Mouse (Mus musculus) neural tube, postnatal 0 days (tissue): ENCODE results near the gene Zfp987. TPM values are rescaled to one million over a fixed set of nuclear protein-coding genes. Genes with fewer than 3 reads are reported as not detected.

ENCODE experiments used
- polyA plus RNA-seq: library from polyadenylated mRNA; unstranded; fragments of >200 nt; fragmentation: Nextera tagmentation; extraction: Ambion mirVana; gene quantifications from 2 replicates; pipeline ENCODE4 v1.2.1, GENCODE M21; 2015

Zfp987 gene
- 0.13 TPM in 1 of 2 replicates, not detected in the other for polyA plus RNA-seq

DNA sequence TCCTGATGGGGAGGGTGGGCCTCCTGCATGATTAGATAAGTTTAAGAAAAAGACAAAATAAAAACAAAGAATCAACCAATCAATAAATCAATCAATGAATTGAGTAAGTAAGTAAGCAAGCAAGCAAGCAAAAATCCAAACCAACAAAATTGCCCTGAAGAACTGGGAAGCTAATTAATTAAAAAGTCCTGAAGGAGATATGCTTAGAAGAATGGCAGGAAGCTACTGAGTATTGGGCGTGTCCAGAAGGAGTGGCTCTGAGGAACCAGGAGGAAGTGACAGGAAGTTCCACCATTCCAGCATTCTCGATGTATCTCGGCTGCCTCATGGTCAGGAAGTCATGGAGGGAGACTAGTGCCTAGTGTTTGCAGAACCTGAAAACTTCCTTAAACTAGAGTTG, at the start of gene Zfp987:
Zfp987 (plus strand) TSS at position 301 of the 400 bp plus-strand sequence.

DNA sequence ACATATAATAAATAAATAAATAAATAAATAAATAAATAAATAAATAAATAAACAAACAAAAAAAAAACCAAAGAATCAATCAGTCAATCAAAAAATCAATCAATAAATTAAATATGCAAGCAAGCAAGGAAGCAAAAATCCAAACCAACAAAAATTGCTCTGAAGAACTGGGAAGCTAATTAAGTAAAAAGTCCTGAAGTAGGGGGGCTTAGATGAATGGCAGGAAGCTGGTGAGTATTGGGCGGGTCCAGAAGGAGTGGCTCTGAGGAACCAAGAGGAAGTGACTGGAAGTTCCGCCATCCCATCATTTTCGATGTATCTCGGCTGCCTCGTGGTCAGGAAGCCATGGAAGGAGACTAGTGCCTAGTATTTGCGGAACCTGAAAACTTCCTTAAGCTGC, 59.4 kb downstream of the Zfp987 start, which contains the start of gene Zfp600:
Zfp600 (plus strand) TSS at position 301 of the 400 bp plus-strand sequence.

Other genes starting within 250 kb of the Zfp987 start
- 0.19 TPM in 1 of 2 replicates, not detected in the other for gene Zfp986, start 228.5 kb upstream of the Zfp987 start, polyA plus RNA-seq
- gene Zfp600, start 59.5 kb downstream of the Zfp987 start, polyA plus RNA-seq, result not detected in 2 replicates